Mouse (Mus musculus) heart, postnatal 0 days (tissue): ENCODE results near the gene Mapk7. TPM values are rescaled to one million over a fixed set of nuclear protein-coding genes. Genes with fewer than 3 reads are reported as not detected.
A peak's percentile ranks its signal among the peaks of the same experiment; 100 is the strongest.

Experiments used
- ATAC-seq: fragments of 200-750 bp; cut with Nextera tagmentation; 2 replicates; pipeline ENCODE4 v1.8.0; 2017; ENCODE audit warnings: low read depth, moderate number of reproducible peaks, moderate library complexity; ENCODE audit not compliant: insufficient read depth
- DNase-seq: peaks from one replicate; pipeline ENCODE4 v3.0.0-alpha.2; 2016; ENCODE audit warnings: low spot score
- H3K27ac ChIP-seq: fragments of 300-500 bp; sonication (generic); 2 replicates; pipeline ENCODE4 v1.5.1; 2014; ENCODE audit warnings: low read depth, mild to moderate bottlenecking
- H3K27me3 ChIP-seq: fragments of 300-500 bp; sonication (generic); 2 replicates; pipeline ENCODE4 v1.6.1; 2014; ENCODE audit warnings: low read length, mixed read lengths; ENCODE audit not compliant: control insufficient read depth, insufficient read depth
- H3K36me3 ChIP-seq: fragments of 300-500 bp; sonication (generic); replicated peaks from 2 replicates; pipeline ENCODE4 v1.6.1; 2014; ENCODE audit warnings: low read length, mixed read lengths; ENCODE audit not compliant: control insufficient read depth, insufficient read depth
- H3K4me1 ChIP-seq: fragments of 300-500 bp; sonication (generic); 2 replicates; pipeline ENCODE4 v1.6.1; 2014; ENCODE audit warnings: antibody characterized with exemption; ENCODE audit not compliant: control insufficient read depth, insufficient read depth
- H3K4me2 ChIP-seq: fragments of 300-500 bp; sonication (generic); 2 replicates; pipeline ENCODE4 v1.6.1; 2014; ENCODE audit warnings: low read depth, mild to moderate bottlenecking, low read length, moderate library complexity
- H3K4me3 ChIP-seq: fragments of 300-500 bp; sonication (generic); 2 replicates; pipeline ENCODE4 v1.5.1; 2014; ENCODE audit warnings: low read depth, low read length
- H3K9ac ChIP-seq: fragments of 300-500 bp; sonication (generic); replicated peaks from 2 replicates; pipeline ENCODE4 v1.6.1; 2014; ENCODE audit warnings: low read depth, low read length, mixed read lengths
- H3K9me3 ChIP-seq: fragments of 300-500 bp; sonication (generic); replicated peaks from 2 replicates; pipeline ENCODE4 v1.6.1; 2016; ENCODE audit warnings: low read length; ENCODE audit not compliant: control insufficient read depth
- CTCF ChIP-seq: IDR thresholded peaks from 2 replicates; pipeline ENCODE4 v1.5.1; 2016; ENCODE audit warnings: antibody characterized with exemption, control low read depth, low read depth
- EP300 ChIP-seq: IDR thresholded peaks from 2 replicates; pipeline ENCODE4 v1.6.1; 2016; ENCODE audit warnings: antibody characterized with exemption, low read depth
- WGBS: fragments of 180-500 bp; shearing (Covaris S2); extraction: QIAGEN DNeasy Blood & Tissue Kit; methylation state at CpG from one replicate; pipeline ENCODE4 v1.1.7; 2014; 5-methylcytosine and 5-hydroxymethylcytosine counted together
- polyA plus RNA-seq: library from polyadenylated mRNA; unstranded; fragments of >200 nt; fragmentation: Nextera tagmentation; extraction: Ambion mirVana; gene quantifications from 2 replicates; pipeline ENCODE4 v1.2.1, GENCODE M21; 2015
- total RNA-seq: library from RNA; depleted of rRNA; stranded (reverse); fragments of >200 nt; gene quantifications from 2 replicates; pipeline ENCODE4 v1.2.3, GENCODE M21; 2014; ENCODE audit warnings: low replicate concordance

The Mapk7 gene
- total and polyA plus RNA-seq, 2 experiments from 2014 or later = 12.5 to 33.5 TPM

DNA sequence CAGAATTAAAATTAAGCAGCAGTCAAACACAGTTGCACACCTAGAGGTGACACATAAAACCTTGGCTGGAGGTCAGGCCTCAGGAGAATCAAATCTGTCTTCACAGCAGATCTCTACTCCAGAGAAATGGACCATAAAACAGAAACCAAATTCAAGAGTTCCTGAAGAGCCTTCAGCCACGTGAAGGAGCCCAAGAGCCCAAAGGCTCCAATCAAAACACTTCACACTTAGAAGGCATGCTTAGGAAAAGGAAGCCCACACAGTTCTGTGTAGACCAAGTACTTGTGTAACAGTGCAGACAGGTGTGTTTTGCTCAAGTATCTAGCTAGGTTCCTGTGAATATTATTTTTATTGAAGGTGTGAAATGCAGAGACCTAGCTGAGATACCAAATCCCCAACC is 41.3 kb upstream of the Mapk7 start:
- Histone ChIP-seq H3K36me3 (peaks cover 21% of the 10 kb centered on the region), H3K4me3 (no peak overlapping the region), H3K4me1 (peaks cover 7% of the 10 kb centered on the region), H3K9me3 (no peaks in the 10 kb centered on the region), H3K9ac (no peak overlapping the region), H3K4me2 (no peak overlapping the region), H3K27ac (no peak overlapping the region), H3K27me3 (no peaks in the 10 kb centered on the region)
- TF ChIP-seq CTCF (no peak), EP300 (no peak)
- DNase-seq = no peak
- no peak for ATAC-seq
- 47% methylated on average over 1 of the region's 1 CpGs for WGBS

DNA sequence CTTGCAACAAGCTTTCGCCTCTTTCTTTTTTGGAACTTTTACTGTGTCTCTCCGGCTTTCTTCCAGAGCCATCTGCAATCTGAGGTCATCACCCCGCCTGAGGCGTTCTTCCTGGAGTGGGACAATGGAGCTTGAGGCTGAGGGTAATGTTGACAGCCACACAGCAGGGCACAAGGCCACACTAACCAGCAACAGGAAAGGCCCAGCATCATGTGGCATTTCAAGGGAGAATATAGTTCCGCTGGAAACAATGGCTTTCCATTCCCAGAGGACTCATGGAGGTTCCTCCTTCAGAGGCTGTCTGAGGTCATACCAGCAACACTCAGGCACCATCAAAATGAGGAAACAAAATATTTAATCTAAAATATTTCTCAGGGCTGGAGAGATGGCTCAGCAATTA is 39.4 kb upstream of the Mapk7 start:
- DNase-seq (peak; percentile 21), ATAC-seq (peak; percentile 81)
- peak; percentile 69 for TF ChIP-seq EP300
- no peak for TF ChIP-seq CTCF
- H3K4me3 ChIP-seq = no peak overlapping the region
- H3K9ac ChIP-seq = no peak overlapping the region
- WGBS = 70% methylated on average over 5 of the region's 5 CpGs
- no peak overlapping the region for H3K4me2 ChIP-seq
- H3K27ac ChIP-seq = peak overlapping the region; percentile 65
- H3K9me3 ChIP-seq = no peaks in the 10 kb centered on the region
- H3K4me1 ChIP-seq = peaks cover 7% of the 10 kb centered on the region
- H3K27me3 ChIP-seq = no peaks in the 10 kb centered on the region
- peaks cover 11% of the 10 kb centered on the region for H3K36me3 ChIP-seq

DNA sequence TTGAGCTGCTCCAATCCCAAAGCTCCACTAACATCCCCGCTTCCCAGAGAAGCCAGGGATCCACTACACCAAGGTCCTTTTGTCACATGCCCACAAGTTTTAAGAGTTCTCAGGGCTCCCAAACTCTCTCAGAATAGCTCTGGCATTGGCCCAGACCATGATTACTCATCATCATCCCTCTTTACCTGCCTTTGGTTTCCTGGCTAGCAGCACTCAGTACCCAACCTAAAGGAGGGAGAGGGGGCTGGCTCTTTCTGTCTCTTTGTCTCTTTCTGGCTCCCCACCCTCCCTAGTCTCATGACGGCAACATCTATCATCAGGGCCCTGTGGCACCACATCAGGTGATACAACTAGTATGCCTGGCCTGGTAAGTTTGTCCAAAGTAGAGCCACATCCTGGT is 38.6 kb upstream of the Mapk7 start:
- ATAC-seq (no peak), DNase-seq (no peak)
- no peaks in the 10 kb centered on the region for H3K9me3 ChIP-seq
- peak overlapping the region; percentile 65 for H3K27ac ChIP-seq
- peaks cover 7% of the 10 kb centered on the region for H3K4me1 ChIP-seq
- 75% methylated on average over 2 of the region's 2 CpGs for WGBS
- H3K36me3 ChIP-seq = peaks cover 8% of the 10 kb centered on the region
- H3K27me3 ChIP-seq = no peaks in the 10 kb centered on the region
- no peak overlapping the region for H3K9ac ChIP-seq
- no peak for TF ChIP-seq CTCF
- no peak for TF ChIP-seq EP300
- H3K4me3 ChIP-seq = no peak overlapping the region
- H3K4me2 ChIP-seq = no peak overlapping the region

DNA sequence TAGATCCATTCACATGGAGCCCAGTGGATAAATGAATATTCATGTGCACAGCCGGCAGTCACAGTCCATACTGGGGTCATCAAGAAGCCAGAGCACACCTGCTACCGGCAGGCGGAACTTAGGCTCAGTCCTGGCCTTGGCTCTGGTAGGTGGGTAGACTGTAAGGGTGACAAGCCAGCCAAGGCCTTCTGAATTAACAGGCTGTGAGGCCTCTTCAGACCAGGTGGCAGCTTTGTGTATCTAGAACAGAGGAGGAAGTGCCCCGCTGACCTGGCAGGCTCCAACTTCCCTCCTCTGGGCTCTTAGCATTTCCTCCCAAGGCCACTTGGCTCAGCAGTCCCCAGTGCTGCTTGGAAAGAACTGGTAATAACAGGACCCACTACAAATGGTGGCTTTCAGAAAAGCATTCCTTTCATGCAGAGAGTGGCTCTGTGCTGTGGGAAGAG is 35.1 kb upstream of the Mapk7 start:
- H3K4me3 ChIP-seq = no peak overlapping the region
- H3K27me3 ChIP-seq = no peaks in the 10 kb centered on the region
- no peak overlapping the region for H3K27ac ChIP-seq
- TF ChIP-seq CTCF (no peak), EP300 (no peak)
- no peaks in the 10 kb centered on the region for H3K9me3 ChIP-seq
- WGBS = 58% methylated on average over 4 of the region's 4 CpGs
- H3K36me3 ChIP-seq = peaks cover 8% of the 10 kb centered on the region; the same call in 1 of the 2 replicates
- peaks cover 7% of the 10 kb centered on the region for H3K4me1 ChIP-seq
- H3K9ac ChIP-seq = no peak overlapping the region
- ATAC-seq (no peak), DNase-seq (no peak)
- no peak overlapping the region for H3K4me2 ChIP-seq

DNA sequence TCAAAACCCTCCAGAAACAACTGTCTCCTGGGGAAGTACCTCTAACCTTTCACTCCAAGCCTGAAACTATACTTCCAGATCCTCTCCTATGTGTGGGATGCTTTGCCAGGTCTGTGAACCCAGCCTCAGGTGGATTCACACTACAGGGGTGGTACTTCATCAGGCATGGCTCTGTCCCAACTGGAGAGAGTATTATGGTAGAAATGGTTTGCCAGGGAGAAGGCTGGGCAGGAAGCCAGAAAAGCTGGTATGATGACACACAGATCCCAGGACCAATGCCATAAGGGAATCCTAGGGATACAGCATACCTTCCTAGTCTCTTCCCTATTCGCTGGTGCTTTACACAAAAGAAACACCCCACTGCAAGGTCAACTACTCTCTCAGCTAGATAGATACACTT is 32.7 kb upstream of the Mapk7 start:
- Histone ChIP-seq H3K4me1 (no peaks in the 10 kb centered on the region), H3K4me2 (no peak overlapping the region), H3K27me3 (no peaks in the 10 kb centered on the region), H3K27ac (no peak overlapping the region), H3K9ac (no peak overlapping the region), H3K36me3 (peaks cover 17% of the 10 kb centered on the region), H3K9me3 (no peaks in the 10 kb centered on the region), H3K4me3 (no peak overlapping the region)
- no peak for TF ChIP-seq CTCF
- no peak for TF ChIP-seq EP300
- ATAC-seq = peak; percentile 14; the same call in 1 of the 2 replicates
- 63% methylated on average over 1 of the region's 1 CpGs for WGBS
- DNase-seq = no peak

DNA sequence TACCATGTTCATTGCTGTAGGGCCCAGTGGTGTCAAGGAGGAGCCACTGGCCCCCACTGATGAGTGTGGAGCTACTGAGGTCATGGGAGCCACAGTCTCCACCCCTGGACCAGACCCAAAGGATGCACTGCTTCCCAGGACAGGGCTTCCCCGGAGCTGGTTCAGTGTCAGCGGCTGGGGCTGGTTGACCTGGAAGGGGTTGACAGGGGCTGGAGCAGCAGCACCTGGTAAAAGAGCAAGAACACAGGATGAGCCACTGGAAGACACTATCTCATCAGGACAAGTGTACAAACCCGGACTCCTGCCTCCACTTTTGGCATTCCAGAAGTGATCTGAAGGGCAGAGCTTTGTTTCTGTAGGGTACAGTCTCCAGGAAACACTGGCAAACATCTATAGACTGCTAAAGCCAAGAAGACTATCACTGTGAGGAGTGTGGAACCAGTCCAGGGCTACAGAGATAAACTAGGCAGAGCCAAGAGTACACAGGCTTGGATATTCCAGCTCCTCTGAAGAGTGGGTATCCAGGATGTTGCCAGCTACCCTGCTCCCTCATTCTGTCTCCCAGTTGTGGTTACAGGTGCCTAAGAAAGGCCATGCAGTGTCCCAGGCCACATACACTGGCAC is 25.4 kb upstream of the Mapk7 start:
- no peak overlapping the region for H3K4me2 ChIP-seq
- DNase-seq (no peak), ATAC-seq (peak; percentile 27; the same call in 1 of the 2 replicates)
- no peak for TF ChIP-seq EP300
- TF ChIP-seq CTCF = no peak
- peaks cover 50% of the 10 kb centered on the region for H3K36me3 ChIP-seq
- H3K27me3 ChIP-seq = no peaks in the 10 kb centered on the region
- peak overlapping the region; percentile 1; the same call in 1 of the 2 replicates for H3K27ac ChIP-seq
- WGBS = 67% methylated on average over 3 of the region's 3 CpGs
- no peak overlapping the region for H3K4me3 ChIP-seq
- no peak overlapping the region for H3K9ac ChIP-seq
- H3K9me3 ChIP-seq = no peaks in the 10 kb centered on the region
- H3K4me1 ChIP-seq = peaks cover 11% of the 10 kb centered on the region
